Mouse (Mus musculus) heart, postnatal 0 days (tissue): Measurements from ENCODE around the gene Rora.

Source experiments
- CTCF ChIP-seq: IDR thresholded peaks from 2 replicates; pipeline ENCODE4 v1.5.1; 2016; ENCODE audit warnings: antibody characterized with exemption, control low read depth, low read depth
- EP300 ChIP-seq: IDR thresholded peaks from 2 replicates; pipeline ENCODE4 v1.6.1; 2016; ENCODE audit warnings: antibody characterized with exemption, low read depth

- TF ChIP-seq EP300 (no peak), CTCF (no peak)
These were observed 212.7 kb downstream of the Rora start for GRCm38 (mm10) chr9:68866317-68866716.
